Mouse (Mus musculus) spleen, adult 2 months (tissue): ENCODE measurements around the gene Wdr75. TPM values are rescaled to one million over a fixed set of nuclear protein-coding genes. Genes with fewer than 3 reads are reported as not detected.

Experiments used
- DNase-seq, 2 experiments: peaks; one replicate each; pipeline versions ENCODE4 v3.0.0 to v3.0.0-alpha.2; 2012 to 2021; ENCODE audit warnings: low spot score in 2 of 2, low read depth in 1 of 2
- H3K27ac ChIP-seq: fragments of 200-500 bp; 2 replicates; pipeline ENCODE4 v1.5.1; 2012; ENCODE audit warnings: low read length, inconsistent platforms; ENCODE audit not compliant: insufficient read depth
- H3K27me3 ChIP-seq: fragments of 200-500 bp; 2 replicates; pipeline ENCODE4 v1.6.1; 2012; ENCODE audit warnings: mild to moderate bottlenecking, moderate library complexity, low read length, inconsistent platforms; ENCODE audit not compliant: control insufficient read depth, insufficient read depth
- H3K36me3 ChIP-seq: fragments of 200-500 bp; 2 replicates; pipeline ENCODE4 v1.6.1; 2012; ENCODE audit warnings: mild to moderate bottlenecking, low read length, inconsistent platforms; ENCODE audit not compliant: control insufficient read depth, insufficient read depth
- H3K4me1 ChIP-seq: fragments of 200-500 bp; 2 replicates; pipeline ENCODE4 v1.6.1; 2011; ENCODE audit warnings: inconsistent platforms; ENCODE audit not compliant: control insufficient read depth, insufficient read depth, insufficient read length
- H3K4me3 ChIP-seq: fragments of 200-500 bp; 2 replicates; pipeline ENCODE4 v1.5.1; 2011; ENCODE audit warnings: mild to moderate bottlenecking, inconsistent platforms; ENCODE audit not compliant: insufficient read depth, insufficient read length; ENCODE audit errors: extremely low read depth
- CTCF ChIP-seq: fragments of 200-500 bp; IDR thresholded peaks from 2 replicates; pipeline ENCODE4 v1.5.1; 2011; ENCODE audit warnings: mild to moderate bottlenecking, inconsistent platforms; ENCODE audit not compliant: insufficient read depth, insufficient read length, insufficient replicate concordance; ENCODE audit errors: extremely low read depth
- POLR2A ChIP-seq: fragments of 200-500 bp; IDR thresholded peaks from 2 replicates; pipeline ENCODE4 v1.6.1; 2011; ENCODE audit warnings: low read depth, low read length, inconsistent platforms
- WGBS: fragments of 180-500 bp; shearing (Covaris S2); methylation state at CpG from one replicate; pipeline ENCODE4 v1.1.7; 2018; 5-methylcytosine and 5-hydroxymethylcytosine counted together
- polyA plus RNA-seq: library from polyadenylated mRNA; depleted of rRNA; stranded (reverse); fragments of >200 nt; gene quantifications from 2 replicates; pipeline ENCODE4 v1.2.3, GENCODE M21; 2012; rRNA removed

Gene Wdr75
- polyA plus RNA-seq: 37.8 and 46.6 TPM in 2 replicates

GRCm38 (mm10) chr1:45794969-45795908, at the start of gene Wdr75:
Gene Wdr75 (plus strand): TSS chr1:45795166.
- peak; percentile 90 to 91 for DNase-seq
- peak within 1 kb of the TSS; percentile 89 for H3K4me3 ChIP-seq
- no peaks in the 10 kb centered on the region for H3K4me1 ChIP-seq
- under 1% methylated on average over 70 of the region's 70 CpGs for WGBS
- peak within 1 kb of the TSS; percentile 94 for H3K27ac ChIP-seq
- TF ChIP-seq CTCF (no peak), POLR2A (peak; percentile 70)
- H3K36me3 ChIP-seq: peaks cover 3% of the 10 kb centered on the region; the same call in 1 of the 2 replicates
- no peaks in the 10 kb centered on the region for H3K27me3 ChIP-seq

DNA sequence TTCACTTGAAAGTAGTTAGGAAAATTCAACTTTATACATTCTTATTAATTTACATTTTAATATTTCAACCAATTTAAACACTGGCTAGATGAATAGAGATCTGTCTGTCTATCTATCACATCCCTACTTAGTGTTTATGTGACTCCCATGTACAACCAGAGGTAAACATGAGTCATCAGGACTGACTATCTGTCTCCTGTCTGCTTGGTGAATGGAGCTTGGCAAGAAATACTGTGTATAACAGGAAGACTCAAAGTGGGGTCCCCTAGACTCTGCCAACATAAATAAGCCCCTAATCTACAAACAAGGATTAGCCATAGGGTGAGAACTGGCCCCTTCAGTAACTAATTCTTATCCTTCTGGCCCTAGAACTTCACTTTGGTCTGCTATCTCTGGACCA, 39.1 kb upstream of the Wdr75 start:
- Histone ChIP-seq H3K27me3 (no peaks in the 10 kb centered on the region), H3K4me3 (no peak overlapping the region), H3K4me1 (no peaks in the 10 kb centered on the region), H3K27ac (no peak overlapping the region), H3K36me3 (no peaks in the 10 kb centered on the region)
- no peak for DNase-seq
- TF ChIP-seq CTCF: no peak
- TF ChIP-seq POLR2A: no peak

- Histone ChIP-seq H3K4me1 (no peaks in the 10 kb centered on the region), H3K36me3 (no peaks in the 10 kb centered on the region), H3K27me3 (no peaks in the 10 kb centered on the region), H3K4me3 (no peak overlapping the region), H3K27ac (no peak overlapping the region)
- TF ChIP-seq CTCF (no peak), POLR2A (no peak)
- DNase-seq: no peak
These were observed 38.3 kb upstream of the Wdr75 start for GRCm38 (mm10) chr1:45756707-45757106.

DNA sequence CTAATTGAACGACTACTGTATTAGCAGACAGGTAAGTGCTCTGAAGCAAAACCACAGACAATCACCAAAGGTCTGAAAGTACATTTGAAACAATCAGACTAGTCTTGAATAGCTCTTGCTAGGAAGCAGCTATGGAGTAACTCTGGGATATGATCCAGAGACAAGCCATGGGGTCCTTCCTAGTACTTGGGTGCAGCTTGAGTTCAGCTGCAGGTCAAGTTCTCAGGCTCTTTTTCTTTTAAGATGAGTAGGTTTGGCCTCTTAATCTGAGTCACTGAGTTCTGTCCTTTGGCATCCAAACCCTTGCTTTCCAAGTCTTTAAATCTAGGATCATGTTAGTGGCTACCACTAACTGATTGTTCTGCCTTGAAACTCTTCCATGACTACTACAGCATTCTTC, 37.0 kb upstream of the Wdr75 start:
- 78% methylated on average over 1 of the region's 1 CpGs for WGBS
- DNase-seq: no peak
- Histone ChIP-seq H3K36me3 (no peaks in the 10 kb centered on the region), H3K27me3 (no peaks in the 10 kb centered on the region), H3K27ac (no peak overlapping the region), H3K4me3 (no peak overlapping the region), H3K4me1 (no peaks in the 10 kb centered on the region)
- no peak for TF ChIP-seq CTCF
- TF ChIP-seq POLR2A: no peak

GRCm38 (mm10) chr1:45760667-45761467, 34.1 kb upstream of the Wdr75 start:
- no peak overlapping the region for H3K4me3 ChIP-seq
- no peaks in the 10 kb centered on the region for H3K36me3 ChIP-seq
- H3K27me3 ChIP-seq: no peaks in the 10 kb centered on the region
- no peak overlapping the region for H3K27ac ChIP-seq
- TF ChIP-seq CTCF (no peak), POLR2A (no peak)
- 70% methylated on average over 4 of the region's 4 CpGs for WGBS
- H3K4me1 ChIP-seq: no peaks in the 10 kb centered on the region
- DNase-seq: no peak

DNA sequence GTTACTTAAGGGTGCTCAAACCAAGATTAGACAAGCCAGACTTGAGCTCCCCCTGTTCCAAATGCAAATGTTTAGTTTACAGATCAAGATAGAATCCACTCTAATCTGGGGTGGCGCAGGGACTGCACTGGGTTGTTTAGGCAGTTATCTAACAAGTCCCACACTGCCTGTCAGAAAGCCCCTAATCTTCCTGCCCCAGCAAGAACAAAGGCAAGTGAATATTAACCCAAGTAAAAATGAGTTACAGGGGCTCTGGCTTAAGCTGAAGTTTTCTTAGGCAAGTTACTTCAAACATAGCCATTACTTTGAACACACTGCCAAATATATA, 33.5 kb upstream of the Wdr75 start:
- no peak for DNase-seq

More for the DNA sequence above, 33.5 kb upstream of the Wdr75 start:
- H3K27me3 ChIP-seq: no peaks in the 10 kb centered on the region
- no peak for TF ChIP-seq CTCF
- WGBS: 72% methylated on average over 1 of the region's 1 CpGs
- no peak overlapping the region for H3K4me3 ChIP-seq
- no peaks in the 10 kb centered on the region for H3K36me3 ChIP-seq
- no peaks in the 10 kb centered on the region for H3K4me1 ChIP-seq
- H3K27ac ChIP-seq: no peak overlapping the region
